Mouse (Mus musculus) stomach, adult 2 months (tissue): ENCODE results near the gene Klra2. TPM values are rescaled to one million over a fixed set of nuclear protein-coding genes. Genes with fewer than 3 reads are reported as not detected.

Experiments
- polyA plus RNA-seq: library from polyadenylated mRNA; depleted of rRNA; stranded (reverse); fragments of >200 nt; gene quantifications from 2 replicates; pipeline ENCODE4 v1.2.3, GENCODE M21; 2012; rRNA removed

Klra2 gene
- 0.03 TPM in 1 of 2 replicates, not detected in the other for polyA plus RNA-seq

DNA sequence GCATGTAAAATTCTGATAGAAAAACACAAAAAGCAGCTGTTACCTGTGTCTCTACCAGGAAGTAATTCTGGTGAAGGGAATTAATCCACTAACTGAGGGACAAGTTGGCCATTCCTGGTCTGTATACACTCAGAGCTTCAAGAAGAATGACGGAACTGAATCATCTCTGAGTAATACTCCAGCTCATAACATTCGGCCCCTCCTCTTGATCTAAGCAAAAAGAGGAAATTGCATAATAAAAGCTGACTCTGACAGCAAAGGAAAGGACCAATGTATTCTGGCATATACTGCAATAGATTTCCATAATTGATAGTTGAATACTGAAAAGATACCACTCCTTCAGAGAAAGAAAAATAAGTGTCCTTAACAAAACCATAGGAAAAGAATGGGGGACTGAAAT lies at the start of gene Klra2:
Gene Klra2 (minus strand): TSS at position 157 of the 400 bp plus-strand sequence.

GRCm38 (mm10) chr6:131292991-131293788 lies 46.0 kb upstream of the Klra2 start, which contains the start of gene Magohb:
Gene Magohb (minus strand): TSS chr6:131293244.

Other genes starting within 250 kb of the Klra2 start
- gene Magohb, start 45.9 kb upstream of the Klra2 start, polyA plus RNA-seq: 0.16 TPM in 1 of 2 replicates, not detected in the other
- gene Styk1, start 106.2 kb upstream of the Klra2 start, polyA plus RNA-seq: 8.4 and 10.7 TPM in 2 replicates
- gene Ybx3, start 141.1 kb upstream of the Klra2 start, polyA plus RNA-seq: 72.3 and 113 TPM in 2 replicates
- gene 5430401F13Rik, start 239.0 kb upstream of the Klra2 start, polyA plus RNA-seq: not detected in 2 replicates
- gene Gm6619, start 239.0 kb upstream of the Klra2 start, polyA plus RNA-seq: not detected in 2 replicates